Mouse (Mus musculus): Measurements from ENCODE around the gene Dnaic1.

DNA sequence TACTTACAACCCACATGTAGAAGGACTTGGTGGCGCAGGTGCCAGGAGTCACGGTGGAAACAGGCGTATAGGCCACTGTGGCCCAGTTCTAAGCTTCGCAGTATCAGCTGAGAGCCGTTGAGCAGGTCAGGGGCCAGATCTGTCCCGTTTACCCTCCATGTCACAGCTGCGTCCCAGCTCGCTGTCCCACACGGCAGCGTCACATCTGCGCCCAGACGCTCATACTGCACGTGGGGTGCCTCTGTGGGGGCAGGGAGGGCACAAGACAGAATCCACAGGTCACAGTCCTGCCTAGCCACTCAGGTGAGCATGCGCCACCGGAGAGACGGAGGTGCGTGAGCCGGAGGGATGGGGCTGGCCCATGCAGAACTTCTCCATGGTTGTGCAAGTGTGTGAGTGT lies 101.3 kb downstream of the Dnaic1 start:
- TF ChIP-seq CTCF (IDR thresholded peaks at IDR 0.05; ENCODE audit: control insufficient read depth, insufficient read depth, insufficient replicate concordance, low read depth, low read length) (no peak), POLR2A (IDR thresholded peaks at IDR 0.05; ENCODE audit: control insufficient read depth, low read depth, low read length) (no peak)

All from testis, adult 2 months (tissue).